Mouse (Mus musculus): ENCODE measurements around the gene Ptprcap. TPM values are rescaled to one million over a fixed set of nuclear protein-coding genes. Genes with fewer than 3 reads are reported as not detected.
A peak's percentile ranks its signal among the peaks of the same experiment; 100 is the strongest.
"Not testable (repeated sequence)": the region's sequence is repeated elsewhere in the genome, so short reads cannot be mapped to it uniquely, and the experiment has no call there.

Gene Ptprcap
- 1 to 10 TPM; 5.1 to 5.2 TPM for total RNA-seq (2021)
- long read RNA-seq, experiment 1, partial matches to known transcripts, result 0 of 4 reads
- long read RNA-seq, experiment 1, other reads (novel, unspliced or antisense), result 2 of 4 reads
- long read RNA-seq, experiment 2, result 0 reads

GRCm38 (mm10) chr19:4153232-4153654, at the start of gene Ptprcap:
Ptprcap (plus strand) TSS chr19:4153604.
- no peak for DNase-seq (ENCODE audit: low spot score in 2 of 2)

DNA sequence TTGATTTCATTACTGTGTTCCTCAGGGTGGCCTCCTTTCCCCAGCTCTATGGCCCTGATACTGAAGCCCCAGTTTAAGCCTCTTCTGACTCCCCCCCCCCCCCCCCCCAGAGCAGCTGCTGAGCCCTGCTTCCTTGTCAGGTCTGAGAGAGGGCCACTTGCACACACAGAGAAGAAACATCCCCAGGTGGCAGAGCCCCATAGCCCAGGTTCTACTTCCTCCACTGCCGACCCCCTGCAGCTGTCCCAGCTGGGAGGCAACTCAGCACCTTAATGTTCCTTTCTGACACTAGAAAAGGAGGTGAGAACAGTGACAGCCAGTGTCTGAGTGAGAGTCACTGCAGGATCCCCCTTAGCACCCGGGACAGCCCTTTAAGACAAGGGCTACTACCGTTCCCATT, 49.6 kb upstream of the Ptprcap start:
- no peak for DNase-seq (ENCODE audit: low spot score in 2 of 2)

DNA sequence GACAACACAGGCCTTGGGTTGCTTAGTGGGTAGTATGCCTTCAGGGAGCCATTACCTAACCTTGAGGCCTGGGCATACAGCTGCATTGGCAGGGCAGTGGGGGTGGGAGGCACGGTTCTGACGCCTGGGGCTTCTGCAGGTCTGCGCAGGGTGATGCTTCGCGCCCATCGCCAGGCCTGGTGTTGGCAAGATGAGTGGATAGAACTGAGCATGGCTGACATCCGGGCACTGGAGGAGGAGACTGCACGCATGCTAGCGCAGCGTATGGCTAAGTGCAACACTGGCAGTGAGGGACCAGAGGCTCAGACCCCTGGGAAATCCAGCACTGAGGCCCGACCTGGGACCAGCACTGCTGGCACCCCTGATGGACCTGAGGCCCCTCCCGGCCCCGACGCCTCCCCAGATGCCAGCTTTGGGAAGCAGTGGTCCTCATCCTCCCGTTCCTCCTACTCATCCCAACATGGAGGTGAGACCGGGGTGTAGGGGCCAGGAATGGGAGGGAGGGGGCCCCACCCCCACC, 48.7 kb upstream of the Ptprcap start:
- DNase-seq (ENCODE audit: low spot score in 2 of 2), result no peak

- no peak for DNase-seq (ENCODE audit: low spot score in 2 of 2)
Measured at GRCm38 (mm10) chr19:4106654-4107053, 46.8 kb upstream of the Ptprcap start.

DNA sequence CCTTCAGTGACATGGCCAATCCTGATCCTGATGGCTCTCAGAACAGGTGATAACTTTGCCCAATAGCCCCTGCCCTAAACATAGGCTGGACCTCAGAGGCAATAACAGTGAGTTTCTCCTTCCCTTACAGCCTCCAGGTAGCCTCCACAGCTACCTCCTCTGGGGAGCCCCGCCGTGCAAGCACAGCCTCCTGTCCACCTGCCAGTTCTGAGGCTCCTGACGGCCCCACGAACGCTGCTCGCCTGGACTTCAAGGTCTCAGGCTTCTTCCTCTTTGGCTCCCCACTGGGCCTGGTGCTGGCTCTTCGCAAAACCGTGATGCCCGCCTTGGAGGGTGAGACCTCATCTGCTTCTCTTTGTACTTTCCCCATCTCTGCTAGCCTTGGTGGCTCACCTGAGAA, 44.9 kb upstream of the Ptprcap start:
- DNase-seq (ENCODE audit: low spot score in 2 of 2), result no peak

DNA sequence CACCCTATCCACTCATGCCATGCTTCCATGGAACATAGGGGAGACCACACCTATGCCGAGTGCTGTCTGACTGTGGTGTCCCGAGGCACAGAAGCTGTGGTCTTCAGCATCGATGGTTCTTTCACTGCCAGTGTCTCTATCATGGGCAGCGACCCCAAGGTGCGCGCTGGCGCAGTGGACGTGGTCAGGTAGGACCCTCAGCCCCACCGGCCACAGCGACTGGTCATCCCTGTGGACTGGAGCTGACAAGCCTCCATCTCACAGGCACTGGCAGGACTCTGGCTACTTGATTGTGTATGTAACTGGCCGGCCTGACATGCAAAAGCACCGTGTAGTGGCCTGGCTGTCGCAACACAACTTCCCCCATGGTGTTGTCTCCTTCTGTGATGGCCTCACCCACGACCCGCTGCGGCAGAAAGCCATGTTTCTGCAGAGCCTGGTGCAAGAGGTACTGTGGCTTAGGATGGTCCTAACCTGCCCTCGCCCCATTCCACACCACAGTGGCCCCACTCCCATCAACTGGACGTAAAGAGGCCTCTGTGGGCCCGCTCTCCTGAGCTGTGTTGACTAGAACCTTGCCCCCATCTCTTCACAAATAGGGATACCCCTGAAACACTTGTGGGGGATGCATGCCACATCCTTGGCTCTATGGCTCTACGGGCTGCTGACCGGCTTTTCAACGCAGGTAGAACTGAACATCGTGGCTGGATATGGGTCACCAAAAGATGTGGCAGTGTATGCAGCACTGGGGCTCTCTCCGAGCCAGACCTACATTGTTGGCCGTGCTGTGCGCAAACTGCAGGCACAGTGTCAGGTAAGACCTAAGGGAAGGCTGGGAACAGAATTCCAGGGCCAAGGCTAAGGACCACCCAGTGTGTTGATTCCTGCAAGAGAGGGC, 41.1 kb upstream of the Ptprcap start:
- DNase-seq (ENCODE audit: low spot score in 2 of 2), result no peak

DNA sequence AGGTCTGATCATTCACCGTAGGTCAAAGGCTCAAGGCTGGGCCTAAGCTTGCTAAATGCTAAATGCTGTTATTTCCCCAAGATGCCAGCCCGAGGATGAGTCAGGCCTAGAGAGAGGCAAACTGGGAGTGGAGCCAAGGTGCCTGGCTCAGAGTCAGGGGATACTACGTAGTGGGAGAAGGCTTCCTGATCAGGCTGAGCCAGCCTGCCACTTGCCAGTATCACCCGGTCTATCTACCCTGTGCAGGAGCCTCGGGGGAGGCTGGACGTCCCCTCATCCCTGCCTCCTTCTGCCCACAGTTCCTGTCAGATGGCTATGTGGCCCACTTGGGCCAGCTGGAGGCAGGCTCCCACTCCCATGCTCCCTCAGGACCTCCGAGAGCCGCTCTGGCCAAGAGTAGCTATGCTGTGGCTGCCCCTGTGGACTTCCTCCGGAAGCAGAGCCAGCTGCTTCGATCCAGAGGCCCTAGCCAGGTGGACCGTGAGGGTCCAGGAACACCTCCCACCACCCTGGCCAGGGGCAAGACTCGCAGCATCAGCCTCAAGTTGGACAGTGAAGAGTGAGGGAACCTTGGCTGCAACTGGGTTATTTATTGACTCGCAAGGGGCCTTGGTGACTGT, 40.1 kb upstream of the Ptprcap start:
- DNase-seq (ENCODE audit: low spot score in 2 of 2), result peak; percentile 73 to 81

- DNase-seq (ENCODE audit: low spot score in 2 of 2), result peak in 1 of 2 experiments; percentile 33
Measured at GRCm38 (mm10) chr19:4113806-4114230, 39.6 kb upstream of the Ptprcap start.

DNA sequence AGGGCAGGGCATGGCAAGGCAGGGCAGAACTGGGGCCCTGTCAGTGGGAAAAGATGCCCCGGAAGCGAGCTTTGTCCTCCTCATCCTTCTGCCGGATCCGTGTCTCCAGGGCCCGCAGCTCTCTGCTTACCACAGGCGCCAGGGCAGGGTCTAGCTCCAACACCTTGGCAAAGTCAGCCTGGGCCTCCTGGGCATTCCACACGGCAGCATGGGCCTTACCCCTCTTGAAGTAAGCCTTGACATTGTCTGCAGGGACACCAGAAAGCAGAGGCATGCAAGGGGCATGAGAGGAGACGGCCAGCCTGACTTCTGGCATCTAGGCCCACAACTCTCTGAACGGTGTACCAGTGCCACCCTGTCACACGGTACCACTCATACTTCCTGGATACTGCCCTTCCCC, 38.9 kb upstream of the Ptprcap start:
- DNase-seq (ENCODE audit: low spot score in 2 of 2), result no peak

- no peak for DNase-seq (ENCODE audit: low spot score in 2 of 2)
Measured at GRCm38 (mm10) chr19:4115144-4115543, 38.3 kb upstream of the Ptprcap start.

- DNase-seq (ENCODE audit: low spot score in 2 of 2), result no peak
Measured at GRCm38 (mm10) chr19:4115816-4116215, 37.6 kb upstream of the Ptprcap start.

- no peak for DNase-seq (ENCODE audit: low spot score in 2 of 2)
Measured at GRCm38 (mm10) chr19:4117006-4117405, 36.4 kb upstream of the Ptprcap start.

- DNase-seq (ENCODE audit: low spot score in 2 of 2), result no peak
Measured at GRCm38 (mm10) chr19:4118350-4118749, 35.1 kb upstream of the Ptprcap start.

DNA sequence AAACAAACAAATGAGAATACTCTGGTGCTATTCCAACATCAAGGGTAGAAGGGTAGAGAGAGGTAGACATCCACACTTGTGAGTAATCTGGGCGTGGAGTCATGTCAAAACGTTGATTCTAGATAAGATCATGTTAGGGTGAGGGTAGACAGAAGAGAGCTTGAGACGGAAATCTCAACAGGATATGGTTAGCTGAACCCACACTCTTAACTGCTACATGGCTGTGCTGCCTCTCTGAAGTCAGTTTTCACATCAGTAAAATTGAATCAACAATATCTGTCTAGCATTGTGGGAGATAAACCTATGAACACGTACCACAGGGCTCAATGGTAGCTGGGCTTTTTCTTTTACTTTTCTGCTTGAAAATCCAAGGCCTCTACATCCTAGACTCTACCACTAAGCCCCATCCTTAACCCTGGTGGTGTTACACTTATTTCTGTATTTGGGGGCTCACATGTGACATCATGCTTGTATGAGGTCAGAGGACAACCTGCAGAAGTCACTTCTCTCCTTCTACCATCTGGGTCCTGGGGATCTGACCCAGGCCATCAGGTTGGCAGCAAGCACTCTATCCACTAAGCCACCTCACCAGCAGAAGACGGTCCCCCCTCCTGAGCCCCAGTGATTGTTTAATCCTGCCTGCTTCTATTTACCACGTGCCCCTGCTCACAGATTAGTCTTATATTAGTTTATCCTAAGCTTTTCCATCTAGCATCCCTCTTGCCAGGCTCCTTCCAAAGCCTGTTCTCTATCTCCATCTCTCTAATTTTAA, 33.5 kb upstream of the Ptprcap start:
- no peak for DNase-seq (ENCODE audit: low spot score in 2 of 2)

DNA sequence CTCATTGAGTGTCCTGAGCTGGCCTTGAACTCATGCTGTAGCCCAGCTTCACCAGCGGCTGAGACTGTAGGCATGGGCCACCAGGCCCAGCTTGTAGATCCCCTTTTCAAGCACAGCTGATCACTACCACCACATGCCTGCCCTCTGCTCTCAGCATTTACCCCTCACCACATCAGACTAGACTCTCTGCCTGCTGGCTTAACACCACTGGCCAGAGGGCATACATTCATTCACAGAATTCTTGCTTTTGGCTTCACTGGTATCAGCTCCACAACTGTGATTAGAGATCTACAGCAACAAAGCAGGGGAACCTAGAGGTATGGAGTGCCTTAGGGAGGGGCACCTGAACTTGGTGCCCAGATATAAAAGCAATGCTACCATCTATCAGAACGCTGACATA, 32.9 kb upstream of the Ptprcap start:
- no peak for DNase-seq (ENCODE audit: low spot score in 2 of 2)

DNA sequence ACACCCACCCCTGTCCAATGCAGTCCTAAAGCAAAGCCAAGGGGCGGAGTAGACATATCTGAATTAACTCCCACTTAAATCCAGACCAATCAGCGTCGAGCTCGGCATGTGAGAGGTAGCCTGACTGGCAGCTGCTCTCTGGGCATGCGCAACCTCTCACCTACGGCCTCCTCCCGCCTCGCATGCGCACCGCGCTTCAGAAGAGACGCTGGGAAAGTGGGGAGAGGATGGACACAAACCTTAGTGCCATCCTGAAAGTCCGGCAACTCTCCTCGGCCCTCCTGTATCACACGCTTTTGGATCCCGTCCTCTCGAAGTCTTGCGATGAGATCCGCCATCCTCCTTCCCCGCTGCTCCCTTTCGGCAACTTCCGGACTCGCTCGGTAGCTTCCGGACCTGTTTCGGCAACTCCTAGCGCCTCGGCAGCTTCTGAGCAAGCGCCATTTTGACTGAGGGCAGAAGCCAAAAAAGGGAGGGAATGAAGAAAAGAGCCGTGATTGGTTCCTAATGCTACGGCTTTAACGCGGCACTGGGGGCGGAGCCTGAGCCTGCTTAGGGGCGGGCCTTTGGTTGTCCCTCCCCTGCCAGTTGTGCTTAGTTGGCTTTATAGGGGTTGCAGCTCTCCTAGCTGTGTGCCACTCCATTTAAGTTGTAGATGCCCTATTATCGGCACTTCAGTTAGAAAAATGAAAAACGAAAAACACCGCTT, 32.2 kb upstream of the Ptprcap start:
- DNase-seq (ENCODE audit: low spot score in 2 of 2), result peak; percentile 90 to 93

GRCm38 (mm10) chr19:4121896-4122295, 31.5 kb upstream of the Ptprcap start:
- DNase-seq (ENCODE audit: low spot score in 2 of 2), result not testable (repeated sequence)

DNA sequence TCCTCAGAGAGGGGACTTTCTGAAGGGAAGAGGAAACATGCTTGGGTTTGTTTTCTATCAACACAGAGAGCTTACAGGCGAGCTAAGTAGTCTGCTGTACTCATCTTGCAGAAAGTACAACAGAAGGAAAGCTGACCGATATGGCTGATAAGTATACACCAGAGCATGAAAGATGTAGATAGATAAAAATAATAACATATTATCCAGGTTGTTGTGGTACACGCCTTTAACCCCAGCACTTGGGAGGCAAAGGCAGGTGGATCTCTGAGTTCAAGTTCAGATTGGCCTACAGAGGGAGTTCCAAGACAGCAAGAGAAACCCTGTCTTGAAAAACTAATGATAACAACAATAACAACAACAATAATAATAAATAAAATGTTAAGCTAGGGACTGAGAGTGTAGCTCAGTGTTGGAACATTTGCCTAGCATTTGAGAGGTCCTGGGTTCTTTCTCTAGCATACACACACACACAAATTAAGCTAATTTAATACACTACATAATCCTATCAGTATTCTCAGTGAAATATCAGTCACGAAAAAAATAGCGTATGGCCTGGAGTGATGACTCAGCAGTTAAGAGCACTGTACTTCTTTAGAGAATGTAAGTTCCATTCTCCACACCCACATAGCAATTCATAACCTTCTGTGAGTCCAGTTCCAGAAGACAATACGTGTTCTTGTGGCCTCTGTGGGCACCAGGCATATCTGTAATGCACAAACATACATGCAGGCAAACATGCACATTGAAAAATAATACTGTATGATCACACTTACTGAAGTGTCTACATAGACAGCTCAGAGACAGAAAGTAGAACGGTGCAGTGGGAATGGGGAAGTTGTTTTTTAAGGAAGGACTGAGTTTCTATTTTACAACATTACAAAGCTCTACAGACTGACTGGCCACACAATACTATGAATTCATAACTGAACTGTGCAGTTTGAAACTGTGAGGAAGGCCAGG, 30.7 kb upstream of the Ptprcap start:
- no peak for DNase-seq (ENCODE audit: low spot score in 2 of 2)

- no peak for DNase-seq (ENCODE audit: low spot score in 2 of 2)
Measured at GRCm38 (mm10) chr19:4124432-4124831, 29.0 kb upstream of the Ptprcap start.

Data from adrenal gland, postnatal 4 days (tissue).